Mouse (Mus musculus): ENCODE measurements around the gene Bptf.
"Not testable (repeated sequence)": the region's sequence is repeated elsewhere in the genome, so short reads cannot be mapped to it uniquely, and the experiment has no call there.

The Bptf gene

DNA sequence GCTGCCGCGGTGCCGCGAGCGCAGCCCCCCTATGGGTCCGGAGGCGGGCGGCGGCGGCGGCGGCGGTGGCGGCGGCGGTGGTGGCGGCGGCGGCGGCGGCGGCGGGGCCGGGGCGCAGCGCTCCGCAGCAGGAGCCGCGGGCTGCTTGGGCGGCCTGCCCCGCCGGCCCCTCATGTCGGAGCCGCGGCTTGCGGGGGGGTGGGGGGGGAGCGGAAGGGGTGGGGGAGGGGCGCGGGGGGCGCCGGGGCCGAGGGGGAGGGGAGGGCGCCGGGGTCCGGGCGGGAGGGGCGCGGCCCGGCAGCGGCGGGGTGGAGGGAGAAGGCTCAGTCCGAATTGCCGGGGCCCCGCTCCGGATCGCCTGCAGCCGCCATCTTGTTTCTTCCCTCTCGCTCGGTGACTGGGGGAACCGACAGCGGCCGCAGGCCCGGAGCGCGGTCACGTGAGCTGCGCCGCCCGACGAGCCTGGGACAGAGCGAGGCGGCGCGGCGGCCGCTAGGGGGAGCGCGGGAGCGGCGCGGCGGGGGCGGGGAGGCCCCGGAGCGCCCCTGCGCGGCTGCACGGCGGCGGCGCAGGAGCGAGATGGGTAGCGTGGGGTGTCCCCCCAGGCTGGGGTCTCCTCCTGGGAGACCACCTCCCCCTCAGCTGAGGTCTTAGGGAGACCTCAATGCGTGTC lies at the start of gene Bptf:
TSS of gene Bptf (minus strand) at position 379 of the 673 bp plus-strand sequence.
- peak; percentile 87 to 88 for DNase-seq

DNA sequence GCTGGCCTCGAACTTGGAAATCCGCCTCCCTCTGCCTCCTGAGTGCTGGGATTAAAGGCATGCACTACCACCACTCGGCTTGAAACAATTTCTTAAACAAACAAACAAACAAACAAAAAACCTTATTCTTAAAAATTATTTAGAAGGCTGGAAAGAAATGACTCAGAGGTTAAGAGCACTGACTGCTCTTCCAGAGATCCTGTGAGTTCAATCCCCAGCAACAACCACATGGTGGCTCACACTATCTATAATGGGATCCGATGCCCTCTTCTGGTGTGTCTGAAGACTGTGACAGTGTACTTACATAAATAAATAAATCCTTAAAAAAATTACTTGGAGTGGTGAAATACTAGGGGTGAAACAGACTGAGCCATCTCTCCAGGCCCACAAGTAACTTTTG lies 29.3 kb upstream of the Bptf start:
- DNase-seq: no peak

DNA sequence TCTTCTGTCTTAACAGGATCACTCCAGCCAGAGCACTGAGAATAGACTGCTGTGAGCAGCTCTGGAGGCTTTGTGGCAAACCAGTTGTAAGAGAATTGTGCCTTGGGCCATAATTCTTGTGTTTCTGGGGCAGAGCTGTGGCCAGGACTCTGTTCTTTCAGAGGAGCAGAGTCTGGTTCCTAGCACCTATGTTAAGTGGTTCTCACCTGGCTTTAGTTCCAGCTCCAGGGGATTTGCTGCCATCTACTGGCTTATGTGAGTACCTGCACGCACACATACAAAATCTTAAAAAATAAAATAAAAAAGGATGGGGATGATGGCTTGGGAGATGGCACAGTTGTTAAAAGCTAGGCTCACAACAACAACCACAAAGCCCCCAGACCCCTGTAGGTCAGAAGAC lies 27.1 kb upstream of the Bptf start:
- DNase-seq: no peak

DNA sequence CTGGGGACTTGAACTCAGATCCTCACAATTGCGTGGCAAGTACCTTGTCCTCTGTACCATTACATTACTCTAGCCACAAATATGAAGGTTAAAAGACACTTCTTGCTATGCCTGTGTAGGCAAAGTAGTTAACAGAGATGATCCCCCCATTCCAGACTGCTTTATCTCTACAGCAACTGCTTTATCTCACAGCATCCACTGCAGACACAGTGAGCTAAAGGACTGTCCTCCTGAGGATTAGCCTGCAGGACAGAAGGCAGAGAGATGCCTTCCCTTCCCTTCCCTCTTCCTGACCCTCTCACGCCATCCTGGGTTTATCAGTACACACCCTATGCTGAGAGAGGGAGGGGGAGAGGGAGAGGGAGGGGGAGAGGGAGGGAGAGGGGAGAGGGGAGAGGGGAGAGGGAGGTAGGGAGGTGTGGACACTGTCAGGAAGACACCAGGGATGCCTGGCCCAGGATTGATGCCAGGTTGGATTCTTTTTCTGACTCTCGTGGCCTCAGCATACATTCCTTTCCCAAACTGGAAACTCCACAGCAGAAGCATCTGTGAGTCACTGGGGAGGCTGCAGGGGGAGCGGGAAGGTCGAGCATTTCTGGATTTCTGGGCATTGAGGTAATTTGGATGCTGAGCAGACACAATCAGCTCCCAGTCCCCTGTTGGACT lies 25.2 kb upstream of the Bptf start:
- DNase-seq: no peak

DNA sequence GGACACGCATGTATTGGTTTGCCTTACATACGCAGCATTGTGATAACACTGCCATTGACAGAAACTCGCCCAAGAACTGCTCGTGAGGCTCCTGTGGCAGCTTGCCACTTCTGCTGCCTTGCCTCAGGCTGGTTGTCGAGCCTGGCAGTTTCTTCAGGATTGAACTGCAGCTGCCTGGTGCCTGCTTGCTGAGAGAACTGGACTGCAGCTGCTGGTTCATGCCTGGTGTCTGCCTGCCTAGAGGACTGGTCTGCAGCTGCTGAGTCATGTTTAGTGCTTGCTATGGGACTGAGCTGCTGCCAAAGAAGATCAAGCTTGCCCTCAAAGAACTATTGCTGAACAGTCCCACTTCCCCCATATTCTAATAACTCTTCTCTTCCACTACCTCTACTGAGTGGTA lies 23.4 kb upstream of the Bptf start:
- no peak for DNase-seq

DNA sequence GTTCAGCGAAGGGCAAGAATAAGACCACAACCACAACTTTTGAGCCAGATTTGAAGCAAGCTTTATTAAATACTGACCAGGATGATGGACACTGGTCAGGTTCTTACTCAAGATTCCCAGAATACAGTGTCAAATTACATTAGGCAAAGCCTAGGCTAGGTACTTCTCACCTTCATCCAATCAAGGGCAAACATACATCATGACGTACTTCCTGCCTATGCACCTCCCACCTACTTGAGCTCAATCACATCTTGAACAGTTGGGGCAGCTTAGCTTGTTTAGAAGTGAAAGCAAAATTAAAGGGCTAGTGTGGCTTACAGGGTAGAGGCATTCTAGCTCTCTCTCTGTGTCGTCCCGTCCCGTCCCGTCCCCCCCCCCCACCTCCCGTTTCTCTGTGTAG lies 22.5 kb upstream of the Bptf start:
- DNase-seq: no peak

DNA sequence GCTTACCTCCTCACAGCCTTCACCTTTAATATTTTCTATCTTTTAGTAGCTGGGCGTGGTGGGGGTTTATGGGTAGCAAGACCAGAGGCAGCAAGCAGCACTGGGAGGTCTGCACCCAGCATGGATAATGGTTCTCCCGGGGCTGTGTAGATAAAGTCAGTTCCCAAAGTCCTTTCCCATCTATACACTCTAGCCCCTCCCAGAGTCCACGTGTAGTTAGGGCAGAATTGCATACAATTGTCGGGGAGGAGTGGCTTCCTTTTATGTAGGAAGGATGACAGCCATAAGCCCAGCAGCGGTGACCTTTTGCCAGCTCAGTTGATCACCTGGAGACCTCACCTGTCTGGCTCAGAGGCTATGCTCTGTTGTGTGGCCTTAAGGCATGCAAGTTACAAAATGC lies 21.7 kb upstream of the Bptf start:
- no peak for DNase-seq

DNA sequence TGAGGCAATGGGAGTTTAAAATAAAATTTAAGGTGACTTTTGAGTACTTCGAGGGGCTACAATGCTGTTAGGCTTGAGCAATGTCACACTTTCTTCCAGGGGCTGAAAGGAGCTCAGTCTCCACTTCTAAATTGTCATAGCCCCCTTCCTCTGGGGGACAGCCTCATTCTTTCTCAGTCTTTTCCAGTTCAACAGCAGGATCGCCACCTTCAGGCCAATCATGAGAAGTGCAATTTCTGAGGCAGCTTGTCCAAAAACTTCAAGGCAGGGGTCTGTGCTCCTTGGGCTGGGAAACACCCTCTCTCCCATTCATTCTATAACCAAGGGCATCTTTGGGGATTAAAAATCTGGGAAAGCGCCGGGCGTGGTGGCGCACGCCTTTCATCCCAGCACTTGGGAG lies 19.9 kb upstream of the Bptf start:
- DNase-seq: no peak

DNA sequence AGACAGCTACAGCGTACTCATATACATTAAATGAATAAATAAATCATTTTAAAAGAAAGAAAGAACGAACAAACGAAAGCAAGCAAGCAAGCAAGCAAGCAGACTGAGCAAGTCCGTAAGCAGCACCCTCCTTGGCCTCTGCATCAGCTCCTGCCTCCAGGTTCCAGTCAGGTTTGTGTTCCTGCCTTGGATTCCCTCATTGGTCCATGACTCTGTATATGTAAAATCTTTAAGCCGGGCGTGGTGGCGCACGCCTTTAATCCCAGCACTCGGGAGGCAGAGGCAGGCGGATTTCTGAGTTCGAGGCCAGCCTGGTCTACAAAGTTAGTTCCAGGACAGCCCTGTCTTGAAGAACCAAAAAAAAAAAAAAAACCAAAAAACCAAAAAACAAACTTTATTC lies 12.0 kb upstream of the Bptf start:
- not testable (repeated sequence) for DNase-seq

DNA sequence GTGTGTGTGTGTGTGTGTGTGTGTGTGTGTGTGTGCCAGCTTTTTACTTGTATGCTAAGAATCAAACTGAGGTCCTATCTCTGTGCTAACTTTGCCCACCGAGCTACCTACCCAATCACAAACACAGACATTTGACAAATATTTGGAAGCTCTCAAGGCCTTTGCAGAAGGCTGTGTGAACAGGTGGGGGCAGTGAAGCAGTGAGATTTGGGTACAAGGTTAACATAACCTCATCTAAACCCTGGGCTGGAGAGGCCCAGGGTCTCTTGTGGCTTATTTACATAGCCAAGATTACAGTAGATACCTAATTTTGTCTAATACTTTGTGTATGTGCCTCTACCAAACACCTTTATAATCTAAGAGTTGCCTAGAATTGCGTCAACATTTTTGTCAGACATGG lies 10.5 kb upstream of the Bptf start:
- DNase-seq: no peak

DNA sequence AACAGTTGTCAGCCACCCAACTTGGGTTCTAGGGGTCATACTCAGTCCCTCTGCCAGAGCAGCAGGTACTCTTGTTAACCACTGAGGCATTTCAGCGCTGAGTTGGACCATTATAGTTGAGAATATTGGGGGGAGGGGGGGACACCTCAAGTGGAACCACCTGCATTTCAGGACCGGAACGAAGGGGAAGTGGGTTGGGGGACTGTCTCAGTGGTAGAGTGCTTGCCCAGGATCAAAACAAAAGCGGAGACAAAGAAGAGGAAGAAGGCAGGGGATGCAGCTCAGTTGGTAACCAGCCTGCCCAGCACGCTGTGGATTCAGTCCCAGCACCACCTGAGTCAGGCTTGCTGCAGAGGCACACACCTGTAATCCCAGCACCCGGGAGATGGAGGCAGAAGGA lies 8.8 kb upstream of the Bptf start:
- no peak for DNase-seq

DNA sequence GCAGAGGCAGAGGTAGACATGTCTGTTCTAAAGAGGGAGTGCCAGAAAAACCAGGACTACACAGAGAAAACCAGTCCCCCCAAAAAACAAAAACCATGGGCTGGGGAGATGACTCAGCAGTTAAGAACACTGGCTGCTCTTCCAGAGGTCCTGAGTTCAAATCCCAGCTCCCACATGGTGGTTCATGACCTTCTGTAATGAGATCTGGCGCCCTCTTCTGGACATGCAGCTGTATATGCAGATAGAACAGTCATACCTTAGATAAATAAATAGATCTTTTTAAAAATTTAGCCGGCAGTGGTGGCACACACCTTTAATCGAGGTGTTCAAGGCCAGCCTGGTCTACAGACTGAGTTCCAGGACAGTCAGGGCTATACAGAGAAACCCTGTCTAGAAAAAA lies 6.7 kb upstream of the Bptf start:
- DNase-seq: no peak

DNA sequence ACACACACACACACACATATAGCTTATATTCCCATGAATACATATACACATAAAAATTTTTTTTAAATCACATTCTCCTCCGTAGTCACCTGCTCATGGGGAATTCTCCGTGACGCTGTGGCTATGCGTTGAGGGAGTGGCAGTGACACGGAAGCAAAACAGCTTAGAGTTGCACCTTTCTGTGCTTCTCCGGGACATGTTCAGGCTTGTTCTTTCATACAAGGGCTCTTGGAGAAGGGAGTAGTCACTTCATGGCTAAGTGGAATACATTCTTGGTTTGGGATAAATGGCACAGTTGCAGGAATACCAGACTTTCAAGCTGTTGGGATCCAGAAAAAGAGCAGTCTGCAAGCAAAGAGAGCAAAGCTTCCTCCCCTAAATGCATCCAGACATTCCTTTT lies 5.7 kb upstream of the Bptf start:
- no peak for DNase-seq

DNA sequence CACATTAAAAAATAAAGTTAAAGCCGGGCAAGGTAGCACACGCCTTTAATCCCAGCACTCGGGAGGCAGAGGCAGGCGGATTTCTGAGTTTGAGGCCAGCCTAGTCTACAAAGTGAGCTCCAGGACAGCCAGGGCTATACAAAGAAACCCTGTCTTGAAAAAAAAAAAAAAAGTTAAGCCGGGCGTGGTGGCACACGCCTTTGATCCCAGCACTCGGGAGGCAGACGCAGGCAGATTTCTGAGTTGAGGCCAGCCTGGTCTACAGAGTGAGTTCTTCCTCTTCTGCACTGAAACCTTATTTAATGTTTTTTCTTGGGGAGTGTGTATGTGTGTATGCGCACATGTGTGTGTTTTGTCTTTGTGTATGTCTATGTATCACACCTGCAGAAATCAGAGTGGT lies 4.5 kb upstream of the Bptf start:
- not testable (repeated sequence) for DNase-seq

DNA sequence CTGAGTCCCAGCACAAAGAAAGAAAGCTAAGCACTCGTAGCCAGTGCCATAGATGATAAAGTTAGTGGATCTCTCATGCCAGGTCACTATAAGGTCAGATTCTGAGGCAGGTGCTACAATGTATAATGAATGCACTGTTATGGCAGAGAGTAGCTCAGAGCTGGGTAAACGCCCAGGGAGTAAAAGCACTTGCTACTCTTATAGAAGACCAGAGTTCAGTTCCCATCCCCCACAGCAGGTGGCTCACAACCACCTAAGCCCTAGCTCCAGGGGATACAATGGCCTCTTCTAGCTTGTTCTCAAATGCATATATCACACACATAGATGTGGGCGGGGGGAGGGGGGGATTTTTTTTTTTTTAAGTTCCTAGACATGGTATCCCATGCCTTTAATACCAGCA lies 3.8 kb upstream of the Bptf start:
- no peak for DNase-seq

DNA sequence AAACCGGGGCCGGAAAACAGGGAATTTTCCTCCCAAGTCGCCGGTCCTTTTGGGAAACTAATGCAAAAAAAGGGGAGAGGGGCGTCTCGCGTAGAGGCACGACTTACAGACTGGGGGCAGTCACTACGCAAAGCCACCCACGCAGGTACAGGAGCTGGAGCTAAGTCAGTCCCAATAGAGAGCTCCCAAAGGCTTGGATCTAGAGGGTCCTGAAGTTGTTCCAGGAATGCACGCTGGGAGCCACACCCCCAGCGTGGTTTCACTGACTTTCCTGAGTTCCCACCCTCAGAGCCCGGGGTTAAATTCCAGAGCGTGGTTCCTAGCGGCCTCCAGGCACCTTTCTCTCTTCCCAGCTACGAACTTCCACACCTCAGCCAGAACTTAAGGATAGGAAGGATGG lies 499 bp upstream of the Bptf start:
- peak; percentile 48 to 61 for DNase-seq

DNA sequence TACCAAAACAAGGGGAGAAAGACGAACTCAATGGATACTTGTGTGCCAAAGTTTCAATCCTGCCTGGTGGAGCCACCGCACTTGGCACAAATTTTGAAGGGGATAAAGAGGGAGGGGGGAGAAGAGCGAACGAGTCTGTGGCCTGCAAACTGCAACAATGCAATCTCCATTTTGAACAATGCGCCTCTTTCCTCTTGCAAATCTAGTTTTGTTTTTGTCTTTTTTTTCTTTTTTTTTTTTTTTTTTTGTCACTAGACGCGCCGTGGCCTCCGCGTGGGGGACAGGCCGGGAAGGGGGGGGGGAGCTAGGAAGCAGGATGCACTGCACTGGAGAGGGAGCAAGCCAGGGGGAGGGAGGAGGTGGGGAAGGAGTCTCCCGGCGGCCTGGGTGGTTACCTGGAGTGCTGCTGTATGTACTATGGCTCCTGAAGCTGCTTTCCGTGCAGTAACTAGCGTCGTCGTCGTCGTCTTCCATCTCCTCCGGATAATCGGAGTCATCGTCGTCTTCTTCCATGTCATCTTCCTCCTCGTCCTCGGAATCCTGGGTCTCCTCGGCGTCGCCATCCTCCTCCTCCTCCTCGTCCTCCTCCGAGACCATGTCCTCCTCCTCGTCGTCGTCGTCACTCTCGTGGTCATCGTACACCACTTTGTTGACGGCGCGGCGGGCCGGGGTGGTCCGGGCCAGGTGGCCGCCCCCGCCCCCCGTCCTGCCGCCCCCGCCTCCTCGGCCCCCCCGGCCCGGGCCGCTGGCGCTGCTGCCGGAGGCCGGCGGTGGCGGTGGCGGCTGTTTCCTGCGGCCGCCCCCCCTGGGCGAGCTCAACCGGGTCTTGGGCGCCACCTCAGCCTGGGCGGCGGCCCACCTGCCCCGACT lies 813 bp downstream of the Bptf start:
- peak; percentile 65 to 69 for DNase-seq

DNA sequence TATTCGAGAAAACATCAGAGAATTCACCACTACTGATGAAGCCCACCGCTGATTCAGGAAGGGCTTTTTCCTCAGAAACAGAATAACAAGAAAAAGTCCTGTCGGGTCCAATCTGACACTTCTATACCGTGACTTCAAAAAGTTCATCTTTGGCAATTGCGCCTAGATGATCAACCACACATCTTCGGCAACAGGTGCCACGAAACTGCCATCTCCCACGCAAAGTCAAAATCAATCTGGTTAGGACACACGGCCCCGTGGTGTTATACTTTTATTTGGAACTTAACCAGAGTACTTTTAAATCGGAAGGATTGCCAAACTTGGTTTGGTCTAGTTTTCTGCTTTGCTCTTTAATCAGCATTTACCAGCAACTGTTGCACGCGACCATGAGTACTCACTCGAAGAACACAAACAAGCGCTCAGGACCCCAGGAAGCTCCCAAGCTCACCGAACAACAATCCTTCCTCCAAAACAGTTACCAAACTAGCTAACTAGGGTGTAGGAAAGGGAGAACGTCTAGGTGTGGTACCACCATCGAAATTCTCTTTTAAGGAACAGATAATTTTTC lies 1.6 kb downstream of the Bptf start:
- no peak for DNase-seq

DNA sequence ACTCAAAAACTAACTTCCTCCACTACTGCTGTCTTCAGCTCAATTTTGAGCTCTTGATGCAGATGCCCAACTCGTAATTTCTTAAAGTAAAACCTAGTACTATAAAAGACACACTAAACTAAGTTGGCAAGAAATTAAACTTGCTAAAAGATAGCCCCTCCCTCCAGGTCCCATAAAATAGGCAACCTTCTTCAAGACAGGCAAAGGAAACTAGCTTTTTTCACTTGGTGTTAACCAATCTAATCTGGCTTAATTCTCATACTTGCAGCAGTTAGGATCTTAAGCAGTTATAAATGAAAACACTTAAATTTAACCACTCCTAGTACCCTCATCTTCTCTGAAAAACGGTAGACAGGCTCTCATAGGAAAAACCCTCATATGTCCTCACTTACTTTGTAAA lies 2.3 kb downstream of the Bptf start:
- DNase-seq: no peak

DNA sequence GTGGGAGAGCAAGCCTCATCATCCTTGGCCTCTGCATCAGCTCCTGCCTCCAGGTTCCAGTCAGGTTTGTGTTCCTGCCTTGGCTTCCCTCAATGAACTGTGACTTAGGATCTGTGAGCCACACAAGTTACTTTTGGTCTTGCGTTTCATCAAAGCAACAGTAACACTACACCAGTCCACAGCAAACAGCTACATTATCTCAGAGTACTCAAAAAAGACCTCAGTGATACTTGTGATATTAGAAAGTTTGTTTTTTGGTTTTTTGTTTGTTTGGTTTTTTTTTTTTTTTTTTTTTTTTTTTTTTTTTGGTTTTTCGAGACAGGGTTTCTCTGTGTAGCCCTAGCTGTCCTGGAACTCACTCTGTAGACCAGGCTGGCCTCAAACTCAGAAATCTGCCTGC lies 5.2 kb downstream of the Bptf start:
- not testable (repeated sequence) for DNase-seq

DNA sequence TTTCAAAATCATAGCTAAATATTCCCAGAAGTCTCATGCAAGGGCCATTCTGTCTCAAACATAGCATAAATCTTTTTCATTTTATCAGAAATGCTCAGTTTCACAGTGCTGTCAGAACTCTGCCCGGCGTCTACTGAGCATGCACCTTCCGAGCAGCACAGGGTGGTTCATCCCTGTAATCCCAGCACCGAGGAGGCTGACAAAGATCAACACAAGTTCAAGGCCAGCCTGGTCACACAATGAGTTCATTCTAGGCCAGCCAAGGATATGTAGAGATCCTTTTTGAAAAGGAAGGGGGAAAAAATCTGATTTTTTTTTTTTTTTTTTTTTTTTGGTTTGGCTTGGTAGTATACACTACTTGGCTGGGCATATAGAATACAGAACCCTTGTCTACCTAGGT lies 6.9 kb downstream of the Bptf start:
- DNase-seq: no peak

DNA sequence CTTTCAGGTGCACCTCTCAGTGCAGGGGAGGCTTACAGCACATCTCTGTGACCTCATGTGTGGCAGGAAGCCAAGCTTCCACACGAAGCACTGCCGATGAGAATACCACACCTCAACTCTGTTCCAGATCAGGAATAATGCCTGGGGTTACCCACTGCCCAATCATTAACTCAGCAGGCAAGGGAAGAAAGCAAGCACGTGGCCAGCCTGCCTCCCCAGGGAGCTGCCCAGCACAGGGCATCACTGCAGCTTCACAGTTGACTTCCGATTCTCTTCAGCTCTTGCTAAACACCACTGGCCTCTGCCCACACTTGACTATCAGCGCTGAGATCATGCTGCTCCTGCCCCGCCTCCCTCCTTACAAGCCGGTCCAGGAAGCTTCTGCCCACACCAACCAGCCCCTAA lies 7.6 kb downstream of the Bptf start:
- DNase-seq: peak; percentile 87 to 89

DNA sequence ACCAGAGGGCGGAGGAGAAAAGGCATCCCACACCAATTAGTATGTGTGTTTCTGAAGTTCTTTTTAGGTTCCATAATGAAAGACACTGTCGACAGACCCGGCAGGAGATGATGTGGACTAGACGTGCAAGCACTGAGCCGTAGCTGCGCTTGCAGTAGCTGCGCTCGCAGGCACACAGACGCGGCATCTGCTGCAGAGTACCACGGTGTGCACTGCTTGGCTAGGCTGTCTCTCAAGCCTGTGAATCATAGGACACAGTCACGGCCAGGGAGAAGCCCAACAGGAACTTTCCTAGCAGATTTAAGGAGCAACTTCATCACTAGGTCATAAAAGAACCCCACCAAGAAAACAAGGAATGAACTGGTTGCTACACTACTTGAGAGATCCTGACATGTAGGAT lies 14.1 kb downstream of the Bptf start:
- no peak for DNase-seq

All from kidney, adult 8-10 months (tissue).